Mouse (Mus musculus) A20 (cell line): ENCODE results near the gene 2900011O08Rik.

Experiments
- DNase-seq: peaks from one replicate; pipeline ENCODE4 v3.0.0-alpha.2; 2011; ENCODE audit warnings: low read depth, low spot score

The 2900011O08Rik gene

GRCm38 (mm10) chr16:14135014-14135413 is 148.6 kb downstream of the 2900011O08Rik start:
- no peak for DNase-seq

- DNase-seq = no peak
Measured at GRCm38 (mm10) chr16:14137976-14138561, 151.7 kb downstream of the 2900011O08Rik start.

- no peak for DNase-seq
Measured at GRCm38 (mm10) chr16:14139106-14139505, 152.7 kb downstream of the 2900011O08Rik start.

GRCm38 (mm10) chr16:14143298-14143697 is 156.9 kb downstream of the 2900011O08Rik start:
- DNase-seq = no peak

GRCm38 (mm10) chr16:14147712-14148111 is 161.3 kb downstream of the 2900011O08Rik start:
- peak; percentile 28 for DNase-seq
